Mouse (Mus musculus) limb, embryonic 14.5 days (tissue): ENCODE data around the gene Mfap2. TPM values are rescaled to one million over a fixed set of nuclear protein-coding genes. Genes with fewer than 3 reads are reported as not detected.

Experiments
- ATAC-seq: fragments of 200-750 bp; cut with Nextera tagmentation; 2 replicates; pipeline ENCODE4 v1.8.0; 2017; ENCODE audit warnings: low read depth, moderate number of reproducible peaks, moderate TSS enrichment; ENCODE audit not compliant: low FRiP score
- DNase-seq: peaks from one replicate; pipeline ENCODE4 v3.0.0-alpha.2; 2015; ENCODE audit warnings: low spot score
- H3K27ac ChIP-seq: fragments of 300-500 bp; sonication (generic); replicated peaks from 2 replicates; pipeline ENCODE4 v1.5.1; 2014; ENCODE audit warnings: low read depth, mild to moderate bottlenecking, low read length, moderate library complexity, mixed read lengths
- H3K27me3 ChIP-seq: fragments of 300-500 bp; sonication (generic); 2 replicates; pipeline ENCODE4 v1.6.1; 2014; ENCODE audit warnings: low read length, mixed read lengths; ENCODE audit not compliant: control insufficient read depth, insufficient read depth
- H3K36me3 ChIP-seq: fragments of 300-500 bp; sonication (generic); 2 replicates; pipeline ENCODE4 v1.6.1; 2014; ENCODE audit warnings: mild to moderate bottlenecking, low read length, moderate library complexity, mixed read lengths; ENCODE audit not compliant: control insufficient read depth, insufficient read depth
- H3K4me1 ChIP-seq: fragments of 300-500 bp; sonication (generic); 2 replicates; pipeline ENCODE4 v1.6.1; 2014; ENCODE audit warnings: antibody characterized with exemption, low read length, mixed read lengths; ENCODE audit not compliant: control insufficient read depth, insufficient read depth
- H3K4me2 ChIP-seq: fragments of 300-500 bp; sonication (generic); replicated peaks from 2 replicates; pipeline ENCODE4 v1.6.1; 2014; ENCODE audit warnings: low read depth, mild to moderate bottlenecking, low read length, moderate library complexity; ENCODE audit not compliant: severe bottlenecking
- H3K4me3 ChIP-seq: fragments of 300-500 bp; sonication (generic); replicated peaks from 2 replicates; pipeline ENCODE4 v1.5.1; 2014; ENCODE audit warnings: low read length
- H3K9ac ChIP-seq: fragments of 300-500 bp; sonication (generic); 2 replicates; pipeline ENCODE4 v1.6.1; 2014; ENCODE audit warnings: mild to moderate bottlenecking, low read depth, low read length, moderate library complexity; ENCODE audit not compliant: severe bottlenecking
- H3K9me3 ChIP-seq: fragments of 300-500 bp; sonication (generic); 2 replicates; pipeline ENCODE4 v1.6.1; 2016; ENCODE audit warnings: low read length; ENCODE audit not compliant: control insufficient read depth
- POLR2A ChIP-seq: fragments of 200-500 bp; IDR thresholded peaks from 2 replicates; pipeline ENCODE4 v1.8.0; 2012; ENCODE audit warnings: inconsistent platforms, mild to moderate bottlenecking, moderate library complexity, borderline replicate concordance; ENCODE audit not compliant: insufficient read depth, insufficient read length; ENCODE audit errors: extremely low read depth
- WGBS: fragments of 180-500 bp; shearing (Covaris S2); extraction: QIAGEN DNeasy Blood & Tissue Kit; methylation state at CpG from one replicate; pipeline ENCODE4 v1.1.7; 2014; 5-methylcytosine and 5-hydroxymethylcytosine counted together
- polyA plus RNA-seq, 2 experiments: library from polyadenylated mRNA; depleted of rRNA in 1 of 2; stranded (reverse) in 1 of 2; unstranded in 1 of 2; fragments of >200 nt; fragmentation: Nextera tagmentation in 1 of 2; extraction: Ambion mirVana in 1 of 2; gene quantifications; 2 replicates each; pipeline versions ENCODE4 v1.2.1 to v1.2.3; 2012 to 2014

Gene Mfap2
- polyA plus RNA-seq, 2 experiments: 708 to 1,017 TPM

- H3K27ac ChIP-seq: no peak overlapping the region
- H3K9me3 ChIP-seq: no peaks in the 10 kb centered on the region
- WGBS: 97% methylated on average over 4 of the region's 4 CpGs
- H3K36me3 ChIP-seq: peaks cover 38% of the 10 kb centered on the region
- H3K27me3 ChIP-seq: no peaks in the 10 kb centered on the region
- no peak for TF ChIP-seq POLR2A
- H3K4me1 ChIP-seq: peaks cover 9% of the 10 kb centered on the region
- DNase-seq: no peak
- H3K4me2 ChIP-seq: no peak overlapping the region
- ATAC-seq: no peak
- no peak overlapping the region for H3K9ac ChIP-seq
- H3K4me3 ChIP-seq: no peak overlapping the region
These were observed 54.0 kb downstream of the Mfap2 start for GRCm38 (mm10) chr4:141064104-141064659.

- Histone ChIP-seq H3K4me3 (no peak overlapping the region), H3K27me3 (no peaks in the 10 kb centered on the region), H3K9me3 (no peaks in the 10 kb centered on the region), H3K27ac (no peak overlapping the region), H3K4me2 (no peak overlapping the region), H3K9ac (no peak overlapping the region), H3K36me3 (peaks cover 46% of the 10 kb centered on the region), H3K4me1 (peaks cover 4% of the 10 kb centered on the region; the same call in 1 of the 2 replicates)
- peak; percentile 88 for DNase-seq
- 0 out of 2 replicates have a peak, but pooled peaks have one; percentile 6 for ATAC-seq
- no peak for TF ChIP-seq POLR2A
- 5% methylated on average over 8 of the region's 8 CpGs for WGBS
These were observed 54.9 kb downstream of the Mfap2 start for GRCm38 (mm10) chr4:141065123-141065522.

Other genes starting within 250 kb of the Mfap2 start
- gene Padi4, start 236.2 kb upstream of the Mfap2 start, polyA plus RNA-seq (2012; rRNA removed): 0.10 and 0.11 TPM in 2 replicates
- gene Padi4, start 236.2 kb upstream of the Mfap2 start, polyA plus RNA-seq (2014; fragmentation: Nextera tagmentation; extraction: Ambion mirVana): not detected in 2 replicates
- gene Padi3, start 199.8 kb upstream of the Mfap2 start, polyA plus RNA-seq (2012; rRNA removed): 0.28 and 0.30 TPM in 2 replicates
- gene Padi3, start 199.8 kb upstream of the Mfap2 start, polyA plus RNA-seq (2014; fragmentation: Nextera tagmentation; extraction: Ambion mirVana): 0.08 and 0.21 TPM in 2 replicates
- 0.19 and 0.25 TPM in 2 replicates for gene Padi1, start 164.6 kb upstream of the Mfap2 start, polyA plus RNA-seq (2012; rRNA removed)
- gene Padi1, start 164.6 kb upstream of the Mfap2 start, polyA plus RNA-seq (2014; fragmentation: Nextera tagmentation; extraction: Ambion mirVana): 0.10 and 0.12 TPM in 2 replicates
- gene Padi2, start 104.1 kb upstream of the Mfap2 start, polyA plus RNA-seq (2012; rRNA removed): 1.3 and 1.9 TPM in 2 replicates
- gene Padi2, start 104.1 kb upstream of the Mfap2 start, polyA plus RNA-seq (2014; fragmentation: Nextera tagmentation; extraction: Ambion mirVana): 1.3 and 1.9 TPM in 2 replicates
- gene Sdhb, start 49.2 kb upstream of the Mfap2 start, polyA plus RNA-seq (2012; rRNA removed): 156 and 175 TPM in 2 replicates
- 380 and 381 TPM in 2 replicates for gene Sdhb, start 49.2 kb upstream of the Mfap2 start, polyA plus RNA-seq (2014; fragmentation: Nextera tagmentation; extraction: Ambion mirVana)
- 74.6 and 112 TPM in 2 replicates for gene Atp13a2, start 23.5 kb upstream of the Mfap2 start, polyA plus RNA-seq (2012; rRNA removed)
- gene Atp13a2, start 23.5 kb upstream of the Mfap2 start, polyA plus RNA-seq (2014; fragmentation: Nextera tagmentation; extraction: Ambion mirVana): 43.7 and 45.0 TPM in 2 replicates
- gene Crocc, start 50.1 kb downstream of the Mfap2 start, polyA plus RNA-seq (2012; rRNA removed): 25.9 and 27.8 TPM in 2 replicates
- 5.4 and 7.3 TPM in 2 replicates for gene Crocc, start 50.1 kb downstream of the Mfap2 start, polyA plus RNA-seq (2014; fragmentation: Nextera tagmentation; extraction: Ambion mirVana)
- 79.1 and 91.0 TPM in 2 replicates for gene Necap2, start 67.9 kb downstream of the Mfap2 start, polyA plus RNA-seq (2012; rRNA removed)
- gene Necap2, start 67.9 kb downstream of the Mfap2 start, polyA plus RNA-seq (2014; fragmentation: Nextera tagmentation; extraction: Ambion mirVana): 83.2 and 90.5 TPM in 2 replicates
- 0.04 and 0.08 TPM in 2 replicates for gene Spata21, start 77.9 kb downstream of the Mfap2 start, polyA plus RNA-seq (2012; rRNA removed)
- gene Spata21, start 77.9 kb downstream of the Mfap2 start, polyA plus RNA-seq (2014; fragmentation: Nextera tagmentation; extraction: Ambion mirVana): 0.18 and 0.43 TPM in 2 replicates
- gene Szrd1, start 129.4 kb downstream of the Mfap2 start, polyA plus RNA-seq (2012; rRNA removed): 63.7 and 71.4 TPM in 2 replicates
- gene Szrd1, start 129.4 kb downstream of the Mfap2 start, polyA plus RNA-seq (2014; fragmentation: Nextera tagmentation; extraction: Ambion mirVana): 38.6 and 39.1 TPM in 2 replicates
- 23.1 and 25.5 TPM in 2 replicates for gene Fbxo42, start 137.5 kb downstream of the Mfap2 start, polyA plus RNA-seq (2012; rRNA removed)
- gene Fbxo42, start 137.5 kb downstream of the Mfap2 start, polyA plus RNA-seq (2014; fragmentation: Nextera tagmentation; extraction: Ambion mirVana): 29.7 and 30.0 TPM in 2 replicates
- 3.6 and 4.2 TPM in 2 replicates for gene Rsg1, start 203.5 kb downstream of the Mfap2 start, polyA plus RNA-seq (2012; rRNA removed)
- 5.5 and 6.1 TPM in 2 replicates for gene Rsg1, start 203.5 kb downstream of the Mfap2 start, polyA plus RNA-seq (2014; fragmentation: Nextera tagmentation; extraction: Ambion mirVana)
- gene Arhgef19, start 229.1 kb downstream of the Mfap2 start, polyA plus RNA-seq (2012; rRNA removed): 20.4 and 21.8 TPM in 2 replicates
- 15.3 and 18.7 TPM in 2 replicates for gene Arhgef19, start 229.1 kb downstream of the Mfap2 start, polyA plus RNA-seq (2014; fragmentation: Nextera tagmentation; extraction: Ambion mirVana)